ENCODE assay signal across 7 mouse cellular contexts in the genomic region with DNA sequence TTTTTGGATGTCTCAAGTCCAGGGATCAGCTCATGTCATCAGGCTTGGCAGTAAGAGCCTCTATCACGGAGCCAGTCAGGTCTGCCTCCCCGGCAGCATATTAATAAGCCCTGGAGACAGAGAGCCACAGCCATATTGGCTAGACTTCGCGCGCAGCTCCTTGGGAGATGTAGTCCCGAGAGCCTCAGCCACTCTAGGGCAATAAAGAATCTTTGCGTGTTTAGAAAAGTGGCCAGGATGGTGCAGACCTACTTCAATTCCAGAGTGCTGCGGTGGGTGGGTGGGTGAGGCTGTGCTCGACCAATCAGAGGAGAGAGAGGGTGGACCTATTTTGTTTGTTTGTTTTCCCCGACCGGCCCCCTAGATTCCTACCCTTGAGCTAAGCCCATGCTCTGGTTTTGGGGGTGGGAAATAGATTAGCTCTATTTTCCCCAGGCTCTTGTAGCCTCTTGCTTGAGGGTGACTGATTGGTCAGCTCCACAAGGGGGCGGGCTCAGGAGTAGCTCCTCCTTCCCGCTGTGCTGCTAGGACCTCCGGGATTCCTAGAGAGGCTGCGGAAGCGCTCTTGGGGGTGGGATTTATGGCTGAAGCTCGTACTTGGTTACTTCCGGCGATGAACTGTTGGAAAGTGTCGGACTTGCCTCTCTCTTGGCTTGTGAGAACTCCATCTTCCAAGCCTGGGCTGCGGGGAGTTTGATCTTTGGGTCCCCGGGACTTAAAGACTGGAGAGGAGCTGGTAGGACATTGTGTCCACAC. TPM values are rescaled to one million over a fixed set of nuclear protein-coding genes. Genes with fewer than 3 reads are reported as not detected.
DNase-seq lines count a peak whose midpoint lies in the region; ATAC-seq lines count a peak whose summit lies in the region.

Gene Zkscan5, plus strand, starts transcription at position 627 of the 756 bp plus-strand sequence.

- peak; percentile 98 for DNase-seq in adrenal gland, adult 2 months
- peak; percentile 92 for DNase-seq in embryo, embryonic 11.5 days (ENCODE audit: low read depth, low spot score)
- DNase-seq in gastrocnemius, postnatal 36 days = peak; percentile 94 to 98
- peak; percentile 96 to 99 for DNase-seq in left cerebral cortex, postnatal 25 days (ENCODE audit: low spot score in 2 of 2)
- peak; percentile 98 for DNase-seq in midbrain, embryonic 10.5 days (ENCODE audit: low spot score)
- peak; percentile 97 for DNase-seq in right cerebral cortex, postnatal 4 days

- H3K4me3 ChIP-seq in intestine, embryonic 15.5 days (replicated peaks) = peak within 1 kb of the TSS; percentile 60
- H3K4me3 ChIP-seq in midbrain, embryonic 10.5 days = peak within 1 kb of the TSS; percentile 71

- ATAC-seq in intestine, embryonic 15.5 days = peak; percentile 96

- peaks cover 16% of the 10 kb centered on the region for H3K4me1 ChIP-seq in intestine, embryonic 15.5 days (replicated peaks)
- peaks cover 28% of the 10 kb centered on the region for H3K4me1 ChIP-seq in midbrain, embryonic 10.5 days

- intact Hi-C loops in gastrocnemius, postnatal 36 days (cut with DNase I) = loop anchor here (2.0 kb wide), 1 partner anchor 77 kb away; the partner anchor contains the start of gene Zscan25
- intact Hi-C loops in left cerebral cortex, postnatal 25 days (cut with DNase I) = loop anchor here (2.0 kb wide), 1 partner anchor 27 kb away; the partner anchor contains the start of gene Zfp655

- H3K4me2 ChIP-seq in intestine, embryonic 15.5 days (replicated peaks) = peak within 1 kb of the TSS; percentile 71

- peak within 1 kb of the TSS; percentile 91 for H3K27ac ChIP-seq in intestine, embryonic 15.5 days
- H3K27ac ChIP-seq in midbrain, embryonic 10.5 days (replicated peaks) = peak within 1 kb of the TSS; percentile 85

- WGBS in intestine, embryonic 15.5 days = 0% methylated on average over 22 of the region's 22 CpGs
- whole genome bisulfite sequencing in midbrain, embryonic 10.5 days = under 1% methylated on average over 22 of the region's 22 CpGs

- no peaks in the 10 kb centered on the region for H3K9me3 ChIP-seq in intestine, embryonic 15.5 days
- H3K9me3 ChIP-seq in midbrain, embryonic 10.5 days (replicated peaks) = no peaks in the 10 kb centered on the region

- no peaks in the 10 kb centered on the region for H3K27me3 ChIP-seq in intestine, embryonic 15.5 days (replicated peaks)
- no peaks in the 10 kb centered on the region for H3K27me3 ChIP-seq in midbrain, embryonic 10.5 days (ENCODE audit: low read depth, poor library complexity, severe bottlenecking)

- 0 out of 2 replicates have a peak, but pooled peaks cover 2% of the 10 kb centered on the region for H3K36me3 ChIP-seq in intestine, embryonic 15.5 days
- peaks cover 23% of the 10 kb centered on the region for H3K36me3 ChIP-seq in midbrain, embryonic 10.5 days

- H3K9ac ChIP-seq in intestine, embryonic 15.5 days = peak within 1 kb of the TSS; percentile 54

RNA-seq across cellular contexts. Expression of gene Zkscan5, which starts in this region (rescaled TPM):
- 10 to 100 TPM; 11.2 to 13.5 TPM for total RNA-seq in adrenal gland, adult 2 months (2021)
- polyA plus RNA-seq in adrenal gland, adult 2 months (2012; rRNA removed) = 3.2 and 3.6 TPM in 2 replicates
- total RNA-seq in gastrocnemius, postnatal 36 days (2021) = 1 to 10 TPM; 5.4 to 7.5 TPM
- 9.7 and 10.3 TPM in 2 replicates for polyA plus RNA-seq in intestine, embryonic 15.5 days (2015; fragmentation: Nextera tagmentation; extraction: Ambion mirVana)
- 10 to 100 TPM; 10.2 to 11.7 TPM for total RNA-seq in left cerebral cortex, postnatal 25 days (2021)
- 19.8 and 19.9 TPM in 2 replicates for polyA plus RNA-seq in midbrain, embryonic 10.5 days (2016; fragmentation: Nextera tagmentation; extraction: Ambion mirVana)

Comparison
In these comparisons a context has a peak if more than half of its experiments do, and no peak if none do; other contexts are left out.
1. Peak in every context shown above with its lines: DNase-seq, ATAC-seq, H3K4me3 ChIP-seq and H3K27ac ChIP-seq.